Mouse (Mus musculus): ENCODE data around the gene Rimklb. TPM values are rescaled to one million over a fixed set of nuclear protein-coding genes. Genes with fewer than 3 reads are reported as not detected.
"Not testable (repeated sequence)": the region's sequence is repeated elsewhere in the genome, so short reads cannot be mapped to it uniquely, and the experiment has no call there.

Gene Rimklb
- total and polyA plus RNA-seq, 3 experiments, result 0.04 TPM; not detected in 2

DNA sequence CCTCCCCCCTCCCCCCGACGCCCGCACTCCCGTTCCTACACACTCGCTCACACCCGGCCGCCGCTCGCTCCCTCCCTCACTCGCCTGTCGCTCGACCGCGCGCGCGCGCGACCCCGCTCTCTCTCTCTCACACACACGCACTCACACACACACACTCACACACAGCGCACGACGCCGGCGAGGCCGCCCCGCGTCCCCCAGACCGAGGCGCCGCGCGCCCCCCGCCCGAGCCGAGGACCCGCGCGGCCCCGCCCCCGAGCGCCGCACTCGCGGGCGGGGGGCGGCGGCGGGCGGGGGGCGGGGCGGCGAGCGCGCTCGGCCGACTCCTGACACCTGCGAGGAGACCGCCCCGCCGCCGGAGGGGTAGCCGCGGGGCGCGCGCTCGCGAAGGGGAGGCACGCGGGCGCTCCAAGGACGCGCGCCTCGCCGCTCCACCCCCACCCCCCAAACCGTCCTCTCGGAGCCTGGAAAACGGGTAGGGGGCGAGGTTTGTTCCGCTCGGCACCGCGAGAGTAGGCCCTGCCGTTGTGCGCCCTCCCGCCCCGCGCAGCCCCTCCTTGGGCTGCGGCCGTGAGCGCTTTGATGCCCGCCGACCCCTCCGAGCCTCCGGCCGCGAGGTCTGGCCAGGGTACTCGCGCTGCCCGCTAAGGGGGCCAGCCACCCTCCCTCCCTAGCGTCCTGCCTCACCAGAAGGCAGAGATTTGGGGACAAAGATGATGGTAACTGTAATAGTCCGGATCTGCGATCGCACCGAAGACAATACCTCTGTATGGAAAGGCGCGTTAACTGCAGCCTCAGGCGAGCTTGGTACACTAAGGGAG, 12.1 kb downstream of the Rimklb start:
- Histone ChIP-seq H3K27me3 (ENCODE audit: control insufficient read depth, insufficient read depth, low read length) (peaks cover 21% of the 10 kb centered on the region), H3K27ac (no peak overlapping the region), H3K9ac (ENCODE audit: low read depth, low read length) (peak overlapping the region; percentile 31), H3K4me1 (ENCODE audit: control insufficient read depth, insufficient read depth, low read length) (peaks cover 2% of the 10 kb centered on the region), H3K36me3 (ENCODE audit: control insufficient read depth, insufficient read depth, low read length) (no peaks in the 10 kb centered on the region), H3K79me2 (replicated peaks; ENCODE audit: control insufficient read depth, insufficient read depth, low read length) (no peaks in the 10 kb centered on the region), H3K4me3 (peak overlapping the region; percentile 46)
- 3% methylated on average over 84 of the region's 111 CpGs for WGBS
- intact Hi-C loops (cut with DNase I), result no loop called here
- DNase-seq, result no peak
- TF ChIP-seq EP300 (IDR thresholded peaks at IDR 0.05; ENCODE audit: insufficient read depth, low read depth, low read length), result no peak
- TF ChIP-seq POLR2A (IDR thresholded peaks at IDR 0.05; ENCODE audit: insufficient read depth, low read depth, low read length), result no peak
- no peak for TF ChIP-seq CTCF (IDR thresholded peaks at IDR 0.05)

DNA sequence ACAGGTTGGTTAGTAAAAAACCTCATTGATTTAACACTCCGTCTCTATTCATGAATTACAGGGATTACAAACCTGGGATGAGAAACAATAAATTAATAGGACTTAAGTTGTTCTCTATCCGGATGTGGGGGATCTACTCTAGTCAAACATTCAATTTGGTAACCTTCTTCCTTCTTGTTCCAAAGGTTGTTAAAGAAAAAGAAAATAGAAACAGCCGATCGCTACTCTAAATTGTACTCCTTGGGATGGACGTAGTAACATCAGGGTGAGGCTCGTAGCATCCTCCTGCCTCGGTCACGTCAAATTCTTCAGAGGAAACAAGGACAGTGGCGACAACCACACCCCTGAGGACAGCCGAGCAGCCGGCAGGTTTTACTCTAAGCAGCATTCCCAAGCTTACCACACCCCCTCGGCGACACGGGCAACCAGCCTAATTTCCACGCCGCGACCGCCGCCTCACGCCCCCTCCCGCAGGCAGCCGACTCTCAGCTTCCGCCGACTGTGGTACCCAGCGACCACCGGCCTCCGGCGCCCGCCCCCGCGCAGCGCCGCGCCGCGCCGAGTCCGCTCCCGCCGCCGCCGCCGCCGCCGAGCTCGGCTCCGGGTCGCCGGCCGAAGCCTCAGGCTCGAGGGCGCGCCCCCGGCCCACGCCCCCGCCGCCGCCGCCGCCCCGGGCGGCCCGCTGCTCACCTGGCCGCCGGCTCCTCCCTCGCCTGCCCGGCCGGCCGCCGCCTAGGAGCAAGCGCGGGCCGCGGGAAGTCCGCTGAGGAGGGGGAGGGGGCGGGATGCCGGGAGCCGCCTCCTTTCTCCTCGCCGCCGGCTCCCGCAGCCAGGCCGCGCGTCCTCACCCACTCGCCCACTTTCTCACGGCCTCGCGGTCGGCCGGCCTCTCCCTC, 12.9 kb downstream of the Rimklb start:
- Histone ChIP-seq H3K79me2 (replicated peaks; ENCODE audit: control insufficient read depth, insufficient read depth, low read length) (no peaks in the 10 kb centered on the region), H3K4me1 (ENCODE audit: control insufficient read depth, insufficient read depth, low read length) (peaks cover 2% of the 10 kb centered on the region), H3K4me3 (peak overlapping the region; percentile 46), H3K9ac (ENCODE audit: low read depth, low read length) (peak overlapping the region; percentile 31), H3K27ac (no peak overlapping the region), H3K27me3 (ENCODE audit: control insufficient read depth, insufficient read depth, low read length) (peaks cover 21% of the 10 kb centered on the region), H3K36me3 (ENCODE audit: control insufficient read depth, insufficient read depth, low read length) (no peaks in the 10 kb centered on the region)
- no peak for DNase-seq
- intact Hi-C loops (cut with DNase I), result no loop called here
- TF ChIP-seq EP300 (IDR thresholded peaks at IDR 0.05; ENCODE audit: insufficient read depth, low read depth, low read length), result no peak
- TF ChIP-seq POLR2A (IDR thresholded peaks at IDR 0.05; ENCODE audit: insufficient read depth, low read depth, low read length), result no peak
- TF ChIP-seq CTCF (IDR thresholded peaks at IDR 0.05), result no peak
- WGBS, result 8% methylated on average over 63 of the region's 91 CpGs

GRCm38 (mm10) chr6:122478062-122478461, 20.5 kb downstream of the Rimklb start:
- Histone ChIP-seq H3K36me3 (ENCODE audit: control insufficient read depth, insufficient read depth, low read length) (no peaks in the 10 kb centered on the region), H3K79me2 (replicated peaks; ENCODE audit: control insufficient read depth, insufficient read depth, low read length) (no peaks in the 10 kb centered on the region), H3K4me1 (ENCODE audit: control insufficient read depth, insufficient read depth, low read length) (no peaks in the 10 kb centered on the region), H3K4me3 (no peak overlapping the region), H3K27ac (no peak overlapping the region), H3K9ac (ENCODE audit: low read depth, low read length) (no peak overlapping the region), H3K27me3 (ENCODE audit: control insufficient read depth, insufficient read depth, low read length) (no peaks in the 10 kb centered on the region)
- intact Hi-C loops (cut with DNase I), result no loop called here
- 66% methylated on average over 3 of the region's 3 CpGs for WGBS
- TF ChIP-seq POLR2A (IDR thresholded peaks at IDR 0.05; ENCODE audit: insufficient read depth, low read depth, low read length), result no peak
- TF ChIP-seq CTCF (IDR thresholded peaks at IDR 0.05), result no peak
- no peak for TF ChIP-seq EP300 (IDR thresholded peaks at IDR 0.05; ENCODE audit: insufficient read depth, low read depth, low read length)
- DNase-seq, result no peak

- H3K4me3 ChIP-seq; H3K27me3 ChIP-seq (ENCODE audit: control insufficient read depth, insufficient read depth, low read length); H3K36me3 ChIP-seq (ENCODE audit: control insufficient read depth, insufficient read depth, low read length); H3K4me1 ChIP-seq (ENCODE audit: control insufficient read depth, insufficient read depth, low read length); H3K9ac ChIP-seq (ENCODE audit: low read depth, low read length); H3K27ac ChIP-seq; DNase-seq; intact Hi-C loops (cut with DNase I); H3K79me2 ChIP-seq (replicated peaks; ENCODE audit: control insufficient read depth, insufficient read depth, low read length): not testable (repeated sequence)
- WGBS, result 81% methylated on average over 3 of the region's 3 CpGs
Observed at GRCm38 (mm10) chr6:122471461-122471860, 27.1 kb downstream of the Rimklb start.

- no peak overlapping the region for H3K9ac ChIP-seq (ENCODE audit: low read depth, low read length)
- no peak overlapping the region for H3K4me3 ChIP-seq
- no peaks in the 10 kb centered on the region for H3K79me2 ChIP-seq (replicated peaks; ENCODE audit: control insufficient read depth, insufficient read depth, low read length)
- no peak for DNase-seq
- TF ChIP-seq EP300 (IDR thresholded peaks at IDR 0.05; ENCODE audit: insufficient read depth, low read depth, low read length) (no peak), POLR2A (IDR thresholded peaks at IDR 0.05; ENCODE audit: insufficient read depth, low read depth, low read length) (no peak), CTCF (IDR thresholded peaks at IDR 0.05) (no peak)
- H3K36me3 ChIP-seq (ENCODE audit: control insufficient read depth, insufficient read depth, low read length), result no peaks in the 10 kb centered on the region
- 51% methylated on average over 2 of the region's 2 CpGs for WGBS
- no peak overlapping the region for H3K27ac ChIP-seq
- H3K27me3 ChIP-seq (ENCODE audit: control insufficient read depth, insufficient read depth, low read length), result no peaks in the 10 kb centered on the region
- H3K4me1 ChIP-seq (ENCODE audit: control insufficient read depth, insufficient read depth, low read length), result no peaks in the 10 kb centered on the region
- intact Hi-C loops (cut with DNase I), result no loop called here
Observed at GRCm38 (mm10) chr6:122470240-122470639, 28.3 kb downstream of the Rimklb start.
